Mouse (Mus musculus) megakaryocyte progenitor cell, adult 5-6 weeks (primary cell): ENCODE data around the gene Lipo1. TPM values are rescaled to one million over a fixed set of nuclear protein-coding genes. Genes with fewer than 3 reads are reported as not detected.
"Not testable (repeated sequence)": the region's sequence is repeated elsewhere in the genome, so short reads cannot be mapped to it uniquely, and the experiment has no call there.

Experiments
- ATAC-seq: replicated peaks from 2 replicates; pipeline ENCODE4 v1.8.0; 2016; ENCODE audit warnings: mild to moderate bottlenecking, moderate TSS enrichment, inconsistent platforms; ENCODE audit not compliant: poor library complexity
- total RNA-seq, 2 experiments: library from RNA; stranded (forward) in 1 of 2; stranded (reverse) in 1 of 2; fragments of 157-497, 149-512 nt in 1 of 2; fragments of 200-1000 nt in 1 of 2; gene quantifications; 2 replicates each; pipeline versions ENCODE4 v1.2.3 to v1.2.4; 2015 to 2017

The Lipo1 gene
- total RNA-seq (2015) = not detected in 2 replicates
- total RNA-seq (2017) = not detected in 2 replicates

- not testable (repeated sequence) for ATAC-seq
Observed at GRCm38 (mm10) chr19:33787359-33787758, at the start of gene Lipo1. Gene Lipo1 (minus strand): TSS chr19:33787459.

DNA sequence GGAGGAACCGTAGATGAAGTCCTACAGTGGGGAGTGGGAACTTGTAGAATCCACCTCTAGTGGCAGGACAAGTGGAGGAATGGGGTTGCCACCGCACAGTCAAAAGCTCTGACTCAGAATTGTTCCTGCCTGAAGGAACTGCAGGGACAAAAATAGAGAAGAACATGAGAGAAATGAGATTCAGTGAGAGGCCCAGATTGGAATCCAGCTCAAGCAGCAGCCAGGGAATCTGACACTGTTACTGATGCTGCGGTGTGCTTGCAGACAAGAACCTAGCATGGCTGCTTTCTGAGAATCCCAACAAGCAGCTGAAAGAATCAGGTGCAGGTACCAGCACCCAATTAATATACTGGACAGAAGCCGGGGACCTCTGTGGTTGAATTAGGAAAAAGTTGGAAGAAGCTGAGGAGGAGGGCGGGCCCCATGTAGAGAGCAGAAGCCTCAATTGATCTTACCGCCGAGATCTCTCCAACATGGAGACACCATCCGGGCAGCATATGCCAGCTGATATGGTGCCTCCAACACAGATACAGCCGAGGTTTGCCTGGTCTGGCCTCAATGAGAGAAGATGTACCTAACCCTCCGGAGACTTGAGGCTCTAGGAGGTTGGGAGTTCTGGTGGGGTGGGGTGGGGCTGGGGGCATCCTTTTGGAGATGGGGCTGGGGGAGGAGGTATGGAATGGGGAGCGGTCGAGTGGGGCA lies 532 bp downstream of the Lipo1 start:
- ATAC-seq = no peak

DNA sequence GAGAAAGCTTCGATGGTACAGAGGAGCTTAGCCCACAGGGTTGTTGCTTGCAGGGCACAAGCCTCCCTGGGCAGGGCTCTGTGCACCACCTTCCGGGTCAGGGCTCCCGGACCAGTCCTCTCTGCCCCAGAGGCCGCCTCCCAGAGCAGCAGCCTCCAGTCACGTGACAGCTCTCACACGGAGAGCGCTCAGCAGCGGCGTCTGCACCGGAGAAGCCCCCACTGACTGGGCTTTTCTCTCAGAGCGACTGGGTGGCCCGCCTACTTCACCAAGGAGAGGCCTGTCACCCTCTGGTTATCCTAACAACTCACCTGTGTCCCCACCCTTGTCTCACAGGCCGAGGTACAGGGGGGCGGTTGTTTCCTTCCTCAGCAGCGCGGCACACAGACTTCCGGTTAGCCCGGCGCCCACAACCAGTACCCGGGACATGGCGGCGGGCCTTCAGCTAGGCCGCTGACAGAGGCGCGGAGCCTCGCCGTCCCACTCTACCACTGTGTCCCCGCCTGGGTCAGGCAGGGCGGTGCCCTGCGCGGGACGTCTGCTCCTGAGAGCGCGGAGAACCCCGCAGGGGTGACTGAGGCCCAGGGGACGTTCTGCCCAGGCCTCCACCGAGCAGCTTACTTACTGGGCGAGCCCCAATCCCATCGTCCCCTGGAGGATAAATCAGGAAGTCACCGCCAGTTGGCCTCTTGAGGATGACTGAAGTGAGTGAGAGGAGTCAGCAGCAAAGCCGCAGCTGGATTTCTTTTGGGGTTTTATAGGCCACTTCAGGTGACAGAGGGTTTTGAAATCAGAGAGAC lies 25.8 kb downstream of the Lipo1 start, which contains the start of gene Lipo3:
TSS of gene Lipo3 (minus strand) at position 665 of the 800 bp plus-strand sequence.
- ATAC-seq = peak; percentile 85

GRCm38 (mm10) chr19:33751259-33751658 lies 36.0 kb downstream of the Lipo1 start, which contains the start of gene Lipo2:
Gene Lipo2 (minus strand): TSS chr19:33751359.
- not testable (repeated sequence) for ATAC-seq

Other genes starting within 250 kb of the Lipo1 start
- not detected in 2 replicates for gene Gm8978, start 162.2 kb downstream of the Lipo1 start, total RNA-seq (2015)
- gene Gm8978, start 162.2 kb downstream of the Lipo1 start, total RNA-seq (2017) = not detected in 2 replicates
- 0.15 TPM in 1 of 2 replicates, not detected in the other for gene Lipo2, start 36.1 kb downstream of the Lipo1 start, total RNA-seq (2015)
- not detected in 2 replicates for gene Lipo2, start 36.1 kb downstream of the Lipo1 start, total RNA-seq (2017)
- 19.9 and 21.1 TPM in 2 replicates for gene Lipo3, start 25.5 kb downstream of the Lipo1 start, total RNA-seq (2015)
- 9.7 and 9.9 TPM in 2 replicates for gene Lipo3, start 25.5 kb downstream of the Lipo1 start, total RNA-seq (2017)
- not detected in 2 replicates for gene Lipf, start 173.7 kb upstream of the Lipo1 start, total RNA-seq (2015)
- not detected in 2 replicates for gene Lipf, start 173.7 kb upstream of the Lipo1 start, total RNA-seq (2017)
- not detected in 2 replicates for gene Lipk, start 220.8 kb upstream of the Lipo1 start, total RNA-seq (2015)
- gene Lipk, start 220.8 kb upstream of the Lipo1 start, total RNA-seq (2017) = not detected in 2 replicates